Mouse (Mus musculus): ENCODE measurements around the gene Myh6. TPM values are rescaled to one million over a fixed set of nuclear protein-coding genes. Genes with fewer than 3 reads are reported as not detected.
"Not testable (repeated sequence)": the region's sequence is repeated elsewhere in the genome, so short reads cannot be mapped to it uniquely, and the experiment has no call there.

Gene Myh6
- polyA plus RNA-seq, 1 experiment from 2014 or later = 0.75 TPM

DNA sequence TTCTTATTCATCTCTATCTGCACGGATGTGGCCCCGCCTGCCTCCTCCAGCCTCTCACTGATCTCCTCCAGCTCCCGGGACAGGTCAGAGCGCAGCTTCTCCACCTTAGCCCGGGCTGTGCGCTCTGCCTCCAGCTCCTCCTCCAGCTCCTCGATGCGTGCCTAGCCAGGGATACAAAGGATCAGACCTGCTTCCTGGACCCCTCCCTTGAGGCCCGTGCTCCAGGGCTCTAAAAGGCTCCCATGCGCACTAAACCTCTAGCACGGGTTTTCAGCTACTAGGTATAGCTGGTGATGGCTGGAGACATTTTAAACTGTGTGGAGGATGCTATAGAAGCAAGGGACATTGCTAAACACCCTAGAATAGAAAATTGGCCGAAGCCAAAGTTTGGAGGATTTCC, 16.2 kb downstream of the Myh6 start:
- no peak overlapping the region for H3K27ac ChIP-seq
- no peak overlapping the region for H3K4me3 ChIP-seq (replicated peaks)
- no peaks in the 10 kb centered on the region for H3K27me3 ChIP-seq
- H3K9me3 ChIP-seq = no peaks in the 10 kb centered on the region
- 66% methylated on average over 12 of the region's 12 CpGs for WGBS
- H3K9ac ChIP-seq (replicated peaks) = no peak overlapping the region
- H3K36me3 ChIP-seq = no peaks in the 10 kb centered on the region
- no peaks in the 10 kb centered on the region for H3K4me1 ChIP-seq (replicated peaks)
- no peak for ATAC-seq
- H3K4me2 ChIP-seq (replicated peaks) = no peak overlapping the region

GRCm38 (mm10) chr14:54948781-54949180, 17.9 kb downstream of the Myh6 start:
- Histone ChIP-seq H3K9me3 (no peaks in the 10 kb centered on the region), H3K36me3 (no peaks in the 10 kb centered on the region), H3K9ac (replicated peaks) (no peak overlapping the region), H3K27me3 (no peaks in the 10 kb centered on the region), H3K4me1 (replicated peaks) (no peaks in the 10 kb centered on the region), H3K4me3 (replicated peaks) (no peak overlapping the region), H3K4me2 (replicated peaks) (no peak overlapping the region), H3K27ac (no peak overlapping the region)
- 88% methylated on average over 9 of the region's 9 CpGs for WGBS
- no peak for ATAC-seq

DNA sequence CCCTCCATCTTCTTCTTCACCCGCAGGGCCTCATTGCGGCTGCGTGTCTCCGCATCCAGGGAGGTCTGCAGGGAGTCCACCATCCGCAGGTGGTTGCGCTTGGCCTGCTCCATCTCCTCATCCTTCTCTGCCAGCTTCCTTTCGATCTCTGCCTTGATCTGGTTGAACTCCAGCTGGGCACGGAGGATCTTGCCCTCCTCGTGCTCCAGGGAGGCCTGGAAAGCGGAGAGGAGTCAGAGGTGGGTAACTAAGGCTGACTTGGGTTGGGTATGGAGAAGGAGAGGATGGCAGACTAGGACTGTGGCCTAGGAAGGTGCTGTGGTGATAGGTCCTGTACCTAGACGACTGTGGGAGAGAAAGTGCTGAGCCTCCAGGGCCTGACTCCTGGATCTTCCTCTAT, 19.7 kb downstream of the Myh6 start:
- H3K4me2 ChIP-seq (replicated peaks); H3K27ac ChIP-seq; H3K36me3 ChIP-seq; H3K9me3 ChIP-seq; ATAC-seq; H3K4me3 ChIP-seq (replicated peaks); H3K27me3 ChIP-seq; H3K9ac ChIP-seq (replicated peaks); H3K4me1 ChIP-seq (replicated peaks): not testable (repeated sequence)
- WGBS = 89% methylated on average over 11 of the region's 11 CpGs

GRCm38 (mm10) chr14:54945975-54946704, 20.6 kb downstream of the Myh6 start:
- no peak overlapping the region for H3K4me3 ChIP-seq (replicated peaks)
- ATAC-seq = no peak
- no peaks in the 10 kb centered on the region for H3K4me1 ChIP-seq (replicated peaks)
- WGBS = 88% methylated on average over 19 of the region's 19 CpGs
- no peak overlapping the region for H3K27ac ChIP-seq
- no peak overlapping the region for H3K9ac ChIP-seq (replicated peaks)
- no peak overlapping the region for H3K4me2 ChIP-seq (replicated peaks)
- H3K9me3 ChIP-seq = no peaks in the 10 kb centered on the region
- H3K36me3 ChIP-seq = no peaks in the 10 kb centered on the region
- no peaks in the 10 kb centered on the region for H3K27me3 ChIP-seq

- Histone ChIP-seq H3K4me2 (replicated peaks) (no peak overlapping the region), H3K9me3 (no peaks in the 10 kb centered on the region), H3K27me3 (no peaks in the 10 kb centered on the region), H3K4me1 (replicated peaks) (no peaks in the 10 kb centered on the region), H3K27ac (no peak overlapping the region), H3K4me3 (replicated peaks) (no peak overlapping the region), H3K36me3 (no peaks in the 10 kb centered on the region), H3K9ac (replicated peaks) (no peak overlapping the region)
- 70% methylated on average over 2 of the region's 2 CpGs for WGBS
- ATAC-seq = no peak
These were observed 21.8 kb downstream of the Myh6 start for GRCm38 (mm10) chr14:54944939-54945338.

DNA sequence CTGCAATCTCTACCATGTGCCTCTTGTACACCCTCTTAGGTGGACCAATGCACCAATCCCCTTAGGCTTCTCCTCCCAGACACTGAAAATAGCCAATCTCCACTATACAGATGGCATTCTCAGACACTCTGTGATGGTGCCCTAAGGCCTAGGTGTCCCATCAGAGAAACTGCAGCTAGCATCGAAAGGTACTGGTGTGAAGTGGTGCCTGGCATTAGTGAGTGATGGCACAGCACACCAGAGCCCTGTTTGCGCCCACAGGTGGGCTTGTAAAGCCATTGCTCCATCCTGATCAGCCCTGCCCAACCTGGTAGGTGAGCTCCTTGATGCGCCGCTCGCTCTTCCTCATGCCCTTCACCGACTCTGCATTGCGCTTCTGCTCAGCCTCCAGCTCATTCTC, 22.8 kb downstream of the Myh6 start:
- Histone ChIP-seq H3K36me3 (no peaks in the 10 kb centered on the region), H3K4me1 (replicated peaks) (no peaks in the 10 kb centered on the region), H3K9ac (replicated peaks) (no peak overlapping the region), H3K4me2 (replicated peaks) (no peak overlapping the region), H3K4me3 (replicated peaks) (no peak overlapping the region), H3K9me3 (no peaks in the 10 kb centered on the region), H3K27me3 (no peaks in the 10 kb centered on the region), H3K27ac (no peak overlapping the region)
- WGBS = 96% methylated on average over 7 of the region's 7 CpGs
- ATAC-seq = no peak

DNA sequence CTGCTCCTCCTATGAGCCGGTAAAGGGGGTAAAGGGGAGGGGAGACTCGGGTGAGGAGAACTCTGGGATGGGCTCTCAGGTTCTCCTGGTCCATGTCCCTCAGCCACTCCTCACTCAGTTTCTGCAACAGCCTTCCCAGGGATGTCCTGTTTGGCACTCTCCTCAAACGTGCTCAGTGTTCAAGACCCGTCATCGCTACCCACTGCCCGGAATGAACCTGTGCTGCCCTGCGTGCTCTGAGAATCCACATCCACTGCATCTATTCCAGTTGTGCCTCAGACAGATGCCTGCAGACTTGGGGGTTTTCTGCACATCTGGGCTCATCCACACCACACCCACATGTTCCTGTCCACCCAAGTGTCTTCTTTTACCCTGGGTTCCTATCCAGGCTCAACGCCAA, 24.2 kb downstream of the Myh6 start:
- H3K27me3 ChIP-seq = no peaks in the 10 kb centered on the region
- no peak overlapping the region for H3K4me2 ChIP-seq (replicated peaks)
- no peaks in the 10 kb centered on the region for H3K9me3 ChIP-seq
- no peaks in the 10 kb centered on the region for H3K36me3 ChIP-seq
- no peaks in the 10 kb centered on the region for H3K4me1 ChIP-seq (replicated peaks)
- no peak for ATAC-seq
- H3K27ac ChIP-seq = no peak overlapping the region
- 93% methylated on average over 8 of the region's 8 CpGs for WGBS
- H3K4me3 ChIP-seq (replicated peaks) = no peak overlapping the region
- H3K9ac ChIP-seq (replicated peaks) = no peak overlapping the region

DNA sequence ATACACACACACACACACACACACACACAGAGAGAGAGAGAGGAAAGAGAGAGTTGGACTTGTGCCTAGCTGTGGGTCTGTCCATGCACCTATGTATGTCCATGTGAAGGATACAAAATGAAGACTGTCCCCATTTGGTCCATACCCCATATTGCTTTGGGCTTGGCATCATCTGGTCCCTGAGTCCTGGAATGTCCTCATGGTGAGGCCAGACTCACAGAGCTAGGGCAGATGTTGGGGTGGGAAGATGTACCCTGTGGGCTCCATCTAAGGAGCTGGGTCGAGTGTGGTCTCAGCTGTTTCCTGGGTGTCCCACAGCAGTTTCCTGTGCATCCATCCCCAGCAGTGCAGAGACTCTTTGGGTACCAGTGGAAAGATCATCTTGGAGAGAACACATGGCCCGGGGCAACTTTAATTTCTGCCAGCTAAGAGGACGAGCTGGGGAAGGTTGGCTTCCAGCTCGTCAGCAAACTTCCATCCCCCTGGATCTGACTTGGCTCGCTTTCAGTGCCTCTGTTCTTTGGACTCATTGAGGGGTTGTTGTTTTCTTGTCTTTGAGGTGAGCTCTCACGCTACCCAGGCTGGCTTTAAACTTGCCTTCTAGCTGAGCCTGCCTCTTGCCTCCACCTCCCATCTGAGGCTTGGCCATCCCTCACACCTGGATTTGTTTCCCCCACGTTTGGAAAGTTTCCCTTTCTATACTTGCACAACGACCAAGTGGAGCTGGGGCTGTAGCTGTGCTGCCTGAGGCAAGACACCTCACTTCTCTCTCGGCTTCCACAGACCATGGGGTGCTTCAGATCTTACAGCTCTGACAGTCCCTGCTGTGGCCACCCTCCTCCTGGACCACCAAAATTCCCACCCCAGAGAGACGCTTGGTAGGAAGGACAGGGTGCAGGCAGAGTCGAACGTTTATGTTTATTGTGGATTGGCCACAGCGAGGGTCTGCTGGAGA, 25.4 kb downstream of the Myh6 start:
- no peak overlapping the region for H3K4me2 ChIP-seq (replicated peaks)
- H3K9me3 ChIP-seq = no peaks in the 10 kb centered on the region
- H3K36me3 ChIP-seq = no peaks in the 10 kb centered on the region
- H3K4me1 ChIP-seq (replicated peaks) = peaks cover 5% of the 10 kb centered on the region
- H3K4me3 ChIP-seq (replicated peaks) = no peak overlapping the region
- no peaks in the 10 kb centered on the region for H3K27me3 ChIP-seq
- no peak for ATAC-seq
- H3K9ac ChIP-seq (replicated peaks) = no peak overlapping the region
- WGBS = 71% methylated on average over 13 of the region's 13 CpGs
- H3K27ac ChIP-seq = no peak overlapping the region

DNA sequence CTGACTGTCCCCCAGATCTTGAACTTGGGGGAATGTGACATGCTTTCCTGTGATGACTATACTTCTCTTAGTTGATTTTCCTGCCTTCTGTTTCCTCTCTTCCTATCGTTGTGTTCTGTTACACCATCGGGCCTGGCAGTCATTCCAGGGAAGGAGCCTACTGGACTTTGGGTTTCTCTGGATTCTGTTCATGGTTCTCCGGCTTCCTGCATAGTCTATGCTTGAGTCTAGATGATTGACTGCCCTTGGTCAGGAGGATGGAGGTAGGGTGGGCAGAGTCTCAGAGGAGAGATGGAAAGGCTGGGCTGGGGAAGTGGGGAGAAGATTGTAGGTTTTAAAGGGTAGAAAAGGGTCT, 26.6 kb downstream of the Myh6 start:
- Histone ChIP-seq H3K4me2 (replicated peaks) (no peak overlapping the region), H3K27ac (no peak overlapping the region), H3K4me1 (replicated peaks) (peaks cover 10% of the 10 kb centered on the region), H3K27me3 (no peaks in the 10 kb centered on the region), H3K4me3 (replicated peaks) (no peak overlapping the region), H3K9ac (replicated peaks) (no peak overlapping the region), H3K9me3 (no peaks in the 10 kb centered on the region), H3K36me3 (no peaks in the 10 kb centered on the region)
- ATAC-seq = no peak
- WGBS = 81% methylated on average over 3 of the region's 3 CpGs

- no peaks in the 10 kb centered on the region for H3K9me3 ChIP-seq
- no peaks in the 10 kb centered on the region for H3K36me3 ChIP-seq
- no peak overlapping the region for H3K27ac ChIP-seq
- peaks cover 10% of the 10 kb centered on the region for H3K4me1 ChIP-seq (replicated peaks)
- no peak for ATAC-seq
- no peak overlapping the region for H3K4me2 ChIP-seq (replicated peaks)
- WGBS = 48% methylated on average over 12 of the region's 12 CpGs
- no peak overlapping the region for H3K9ac ChIP-seq (replicated peaks)
- H3K4me3 ChIP-seq (replicated peaks) = no peak overlapping the region
- no peaks in the 10 kb centered on the region for H3K27me3 ChIP-seq
These were observed 27.1 kb downstream of the Myh6 start for GRCm38 (mm10) chr14:54939434-54940175.

DNA sequence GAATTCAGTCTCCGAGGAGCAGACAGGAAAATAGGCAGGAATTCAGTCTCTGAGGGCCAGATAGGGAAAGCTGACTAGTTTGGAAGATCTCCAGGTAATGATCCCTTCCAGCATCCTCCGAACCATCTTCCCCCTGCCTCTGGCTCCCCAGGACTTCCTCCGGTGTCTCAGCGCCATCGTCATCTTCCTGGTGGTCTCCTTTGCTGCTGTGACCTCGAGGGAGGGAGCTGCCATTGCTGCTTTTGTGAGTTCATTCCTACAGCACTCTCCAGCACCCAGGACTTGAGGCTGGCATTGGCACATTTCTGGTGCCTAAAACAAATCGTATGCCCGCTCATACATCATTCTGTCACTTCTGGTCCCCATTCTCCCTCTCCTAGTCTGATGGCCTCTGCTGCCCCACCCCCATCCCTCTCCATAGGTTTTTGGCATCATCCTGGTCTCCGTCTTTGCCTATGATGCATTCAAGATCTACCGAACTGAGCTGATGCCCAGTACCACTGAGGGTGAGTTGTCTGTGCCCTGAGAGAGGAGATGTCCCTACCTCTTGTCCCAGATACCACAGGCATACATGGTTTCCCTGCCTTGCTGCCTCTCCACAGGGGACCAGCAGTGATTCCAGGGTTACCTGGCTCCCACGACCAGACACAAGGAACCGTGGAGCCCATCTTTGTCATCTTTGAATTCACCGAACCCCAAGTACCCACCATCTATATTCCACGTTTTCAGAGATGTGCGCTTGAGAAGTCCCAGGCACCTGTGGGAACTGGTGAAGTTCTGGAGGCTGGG, 28.1 kb downstream of the Myh6 start:
- no peak overlapping the region for H3K27ac ChIP-seq
- no peak overlapping the region for H3K4me2 ChIP-seq (replicated peaks)
- no peaks in the 10 kb centered on the region for H3K27me3 ChIP-seq
- H3K4me1 ChIP-seq (replicated peaks) = peaks cover 10% of the 10 kb centered on the region
- no peak for ATAC-seq
- 82% methylated on average over 15 of the region's 15 CpGs for WGBS
- no peaks in the 10 kb centered on the region for H3K9me3 ChIP-seq
- H3K36me3 ChIP-seq = no peaks in the 10 kb centered on the region
- H3K9ac ChIP-seq (replicated peaks) = no peak overlapping the region
- no peak overlapping the region for H3K4me3 ChIP-seq (replicated peaks)

Measured in midbrain, embryonic 13.5 days (tissue).